Comparison of ENCODE assay signal across 8 mouse cellular contexts in the genomic region with DNA sequence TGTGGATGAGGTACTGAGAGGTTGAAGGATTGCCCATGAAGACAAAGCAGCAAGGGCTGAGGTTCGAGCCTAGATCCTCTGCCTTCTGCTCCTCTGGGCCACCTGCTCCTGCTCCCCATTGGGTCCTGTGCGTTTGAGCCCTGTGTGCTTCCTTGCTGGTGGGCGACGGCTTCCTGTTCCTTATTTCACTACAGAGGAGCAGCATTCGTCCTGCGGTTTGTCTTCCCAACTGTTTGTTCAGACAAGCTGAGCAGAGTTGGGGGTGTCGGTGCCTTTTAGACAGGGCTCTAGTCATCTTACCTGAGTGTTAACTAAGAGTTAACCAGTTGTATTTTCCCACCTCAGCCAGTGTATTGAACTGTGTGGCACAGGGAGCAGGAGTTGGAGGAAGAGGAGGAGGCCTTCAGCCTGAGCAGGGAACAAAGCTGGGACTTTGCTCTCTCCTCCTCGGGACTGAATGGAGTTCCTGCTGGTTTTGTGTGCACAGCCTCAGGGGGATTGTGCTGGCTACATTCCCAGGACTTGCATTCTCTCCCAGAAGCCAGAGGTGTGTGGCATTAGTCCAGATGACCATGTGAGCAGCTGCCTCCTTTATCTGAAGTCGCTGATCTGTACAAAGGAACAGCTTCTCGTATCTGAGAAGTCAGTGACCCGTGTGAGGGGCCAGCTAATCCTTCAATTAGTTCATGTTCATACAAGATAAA.
DNase-seq lines count a peak whose midpoint lies in the region; ATAC-seq and TF ChIP-seq lines count a peak whose summit lies in the region.

No protein-coding gene starts in this region.

- H3K4me3 ChIP-seq in lung, embryonic 15.5 days: no peak overlapping the region
- H3K4me3 ChIP-seq in lung, adult 2 months (replicated peaks; ENCODE audit: extremely low read depth, low read depth, low read length): no peak overlapping the region
- H3K4me3 ChIP-seq in heart, embryonic 14.5 days (ENCODE audit: control insufficient read depth in 1 of 2, insufficient read depth in 1 of 2, low read depth in 1 of 2, low read length in 2 of 2): no peak overlapping the region
- H3K4me3 ChIP-seq in kidney, embryonic 16.5 days (ENCODE audit: low read length): no peak overlapping the region
- no peak overlapping the region for H3K4me3 ChIP-seq in midbrain, embryonic 11.5 days (ENCODE audit: low read depth, low read length)

- no peaks in the 10 kb centered on the region for H3K27me3 ChIP-seq in lung, embryonic 15.5 days
- no peaks in the 10 kb centered on the region for H3K27me3 ChIP-seq in heart, embryonic 14.5 days (ENCODE audit: control insufficient read depth, insufficient read depth, low read length)
- H3K27me3 ChIP-seq in kidney, embryonic 16.5 days (ENCODE audit: insufficient read depth, low read length): no peaks in the 10 kb centered on the region
- H3K27me3 ChIP-seq in midbrain, embryonic 11.5 days (ENCODE audit: control insufficient read depth, insufficient read depth, low read length): peaks cover 8% of the 10 kb centered on the region

- H3K4me2 ChIP-seq in lung, embryonic 15.5 days: no peak overlapping the region
- no peak overlapping the region for H3K4me2 ChIP-seq in heart, embryonic 14.5 days (ENCODE audit: low read length)
- H3K4me2 ChIP-seq in kidney, embryonic 16.5 days (replicated peaks; ENCODE audit: low read depth, low read length): no peak overlapping the region
- no peak overlapping the region for H3K4me2 ChIP-seq in midbrain, embryonic 11.5 days

- H3K27ac ChIP-seq in lung, embryonic 15.5 days: no peak overlapping the region
- 0 out of 4 replicates have a peak overlapping the region, but pooled peaks have one; percentile 17 to 33 for H3K27ac ChIP-seq in heart, embryonic 14.5 days (replicated peaks in 1 of 2; ENCODE audit: control insufficient read depth in 1 of 2, insufficient read depth in 1 of 2, low read depth in 2 of 2, low read length in 2 of 2)
- H3K27ac ChIP-seq in kidney, embryonic 16.5 days (ENCODE audit: low read length): peak overlapping the region; percentile 48; the same call in 1 of the 2 replicates
- no peak overlapping the region for H3K27ac ChIP-seq in midbrain, embryonic 11.5 days (ENCODE audit: low read depth, low read length)

- no peaks in the 10 kb centered on the region for H3K9me3 ChIP-seq in lung, embryonic 15.5 days
- 0 out of 2 replicates have a peak, but pooled peaks cover 3% of the 10 kb centered on the region for H3K9me3 ChIP-seq in heart, embryonic 14.5 days (ENCODE audit: control insufficient read depth, low read length)
- H3K9me3 ChIP-seq in kidney, embryonic 16.5 days (ENCODE audit: low read length): no peaks in the 10 kb centered on the region
- no peaks in the 10 kb centered on the region for H3K9me3 ChIP-seq in midbrain, embryonic 11.5 days (ENCODE audit: control insufficient read depth, low read length)

- no peaks in the 10 kb centered on the region for H3K4me1 ChIP-seq in lung, embryonic 15.5 days
- no peaks in the 10 kb centered on the region for H3K4me1 ChIP-seq in lung, adult 2 months (ENCODE audit: control insufficient read depth, insufficient read depth, low read length)
- peaks cover 8 to 45% of the 10 kb centered on the region in 2 experiments for H3K4me1 ChIP-seq in heart, embryonic 14.5 days (ENCODE audit: control insufficient read depth in 2 of 2, insufficient read depth in 2 of 2, low read length in 2 of 2)
- peaks cover 10% of the 10 kb centered on the region; the same call in 1 of the 2 replicates for H3K4me1 ChIP-seq in kidney, embryonic 16.5 days (ENCODE audit: insufficient read depth, low read length)
- H3K4me1 ChIP-seq in midbrain, embryonic 11.5 days (ENCODE audit: control insufficient read depth, insufficient read depth, low read length): no peaks in the 10 kb centered on the region

- no peak for TF ChIP-seq POLR2A in lung, adult 2 months (IDR thresholded peaks at IDR 0.05; ENCODE audit: borderline replicate concordance, extremely low read depth, low read depth, low read length)

- peak; percentile 49; the same call in 1 of the 2 replicates for ATAC-seq in lung, embryonic 15.5 days (ENCODE audit: borderline replicate concordance, extremely low read depth, low FRiP score, low TSS enrichment)
- ATAC-seq in heart, embryonic 14.5 days (ENCODE audit: insufficient number of reproducible peaks, insufficient read depth, low FRiP score, low read depth): no peak; the same call in none of the 2 replicates
- peak; percentile 65; the same call in 1 of the 2 replicates for ATAC-seq in kidney, embryonic 16.5 days (ENCODE audit: low FRiP score, low TSS enrichment)
- peak; percentile 59 for ATAC-seq in midbrain, embryonic 11.5 days (ENCODE audit: low FRiP score)

- WGBS in lung, embryonic 15.5 days: 44% methylated on average over 11 of the region's 11 CpGs
- WGBS in lung, adult 2 months: 39% methylated on average over 11 of the region's 11 CpGs
- 52% methylated on average over 11 of the region's 11 CpGs for WGBS in heart, embryonic 14.5 days
- WGBS in kidney, embryonic 16.5 days: 47% methylated on average over 11 of the region's 11 CpGs
- 54% methylated on average over 11 of the region's 11 CpGs for WGBS in midbrain, embryonic 11.5 days

- no peaks in the 10 kb centered on the region for H3K36me3 ChIP-seq in lung, embryonic 15.5 days
- no peaks in the 10 kb centered on the region for H3K36me3 ChIP-seq in heart, embryonic 14.5 days (ENCODE audit: control insufficient read depth, insufficient read depth, low read length)
- no peaks in the 10 kb centered on the region for H3K36me3 ChIP-seq in kidney, embryonic 16.5 days (ENCODE audit: insufficient read depth, low read length)
- H3K36me3 ChIP-seq in midbrain, embryonic 11.5 days (ENCODE audit: control insufficient read depth, insufficient read depth, low read length): no peaks in the 10 kb centered on the region

- no peak for DNase-seq in lung, adult 2 months
- DNase-seq in fat pad, adult 2 months (ENCODE audit: extremely low read depth, low read depth, low spot score): peak; percentile 61
- peak; percentile 73 for DNase-seq in midbrain, embryonic 11.5 days (ENCODE audit: low spot score, missing footprints)
- DNase-seq in layer of hippocampus, postnatal 36 days: no peak
- DNase-seq in left cerebral cortex, adult 11 months (ENCODE audit: low spot score): no peak

- H3K9ac ChIP-seq in lung, embryonic 15.5 days: no peak overlapping the region
- no peak overlapping the region for H3K9ac ChIP-seq in heart, embryonic 14.5 days (ENCODE audit: low read length)
- no peak overlapping the region for H3K9ac ChIP-seq in kidney, embryonic 16.5 days (replicated peaks; ENCODE audit: low read length)
- no peak overlapping the region for H3K9ac ChIP-seq in midbrain, embryonic 11.5 days (ENCODE audit: low read length)

- TF ChIP-seq CTCF in lung, adult 2 months (IDR thresholded peaks at IDR 0.05; ENCODE audit: insufficient read depth, low read length): no peak

Comparison
In these comparisons a context has a peak if more than half of its experiments do, and no peak if none do; other contexts are left out.
1. H3K27ac ChIP-seq: peak in heart, embryonic 14.5 days (2 of 2) and kidney, embryonic 16.5 days (single experiment); none in lung, embryonic 15.5 days (single experiment) and midbrain, embryonic 11.5 days (single experiment).
2. DNase-seq: peak in fat pad, adult 2 months (single experiment) and midbrain, embryonic 11.5 days (single experiment); none in lung, adult 2 months (single experiment), layer of hippocampus, postnatal 36 days (0 of 2) and left cerebral cortex, adult 11 months (single experiment).